Mouse (Mus musculus) spleen, adult 2 months (tissue): ENCODE data around the gene Rims3. TPM values are rescaled to one million over a fixed set of nuclear protein-coding genes. Genes with fewer than 3 reads are reported as not detected.

ENCODE experiments used
- DNase-seq, 2 experiments: peaks; one replicate each; pipeline versions ENCODE4 v3.0.0 to v3.0.0-alpha.2; 2012 to 2021; ENCODE audit warnings: low spot score in 2 of 2, low read depth in 1 of 2
- H3K27ac ChIP-seq: fragments of 200-500 bp; 2 replicates; pipeline ENCODE4 v1.5.1; 2012; ENCODE audit warnings: low read length, inconsistent platforms; ENCODE audit not compliant: insufficient read depth
- H3K27me3 ChIP-seq: fragments of 200-500 bp; 2 replicates; pipeline ENCODE4 v1.6.1; 2012; ENCODE audit warnings: mild to moderate bottlenecking, moderate library complexity, low read length, inconsistent platforms; ENCODE audit not compliant: control insufficient read depth, insufficient read depth
- H3K36me3 ChIP-seq: fragments of 200-500 bp; 2 replicates; pipeline ENCODE4 v1.6.1; 2012; ENCODE audit warnings: mild to moderate bottlenecking, low read length, inconsistent platforms; ENCODE audit not compliant: control insufficient read depth, insufficient read depth
- H3K4me1 ChIP-seq: fragments of 200-500 bp; 2 replicates; pipeline ENCODE4 v1.6.1; 2011; ENCODE audit warnings: inconsistent platforms; ENCODE audit not compliant: control insufficient read depth, insufficient read depth, insufficient read length
- H3K4me3 ChIP-seq: fragments of 200-500 bp; 2 replicates; pipeline ENCODE4 v1.5.1; 2011; ENCODE audit warnings: mild to moderate bottlenecking, inconsistent platforms; ENCODE audit not compliant: insufficient read depth, insufficient read length; ENCODE audit errors: extremely low read depth
- CTCF ChIP-seq: fragments of 200-500 bp; IDR thresholded peaks from 2 replicates; pipeline ENCODE4 v1.5.1; 2011; ENCODE audit warnings: mild to moderate bottlenecking, inconsistent platforms; ENCODE audit not compliant: insufficient read depth, insufficient read length, insufficient replicate concordance; ENCODE audit errors: extremely low read depth
- POLR2A ChIP-seq: fragments of 200-500 bp; IDR thresholded peaks from 2 replicates; pipeline ENCODE4 v1.6.1; 2011; ENCODE audit warnings: low read depth, low read length, inconsistent platforms
- WGBS: fragments of 180-500 bp; shearing (Covaris S2); methylation state at CpG from one replicate; pipeline ENCODE4 v1.1.7; 2018; 5-methylcytosine and 5-hydroxymethylcytosine counted together
- polyA plus RNA-seq: library from polyadenylated mRNA; depleted of rRNA; stranded (reverse); fragments of >200 nt; gene quantifications from 2 replicates; pipeline ENCODE4 v1.2.3, GENCODE M21; 2012; rRNA removed

The Rims3 gene
- polyA plus RNA-seq, 1 experiment, result 8.7 TPM

DNA sequence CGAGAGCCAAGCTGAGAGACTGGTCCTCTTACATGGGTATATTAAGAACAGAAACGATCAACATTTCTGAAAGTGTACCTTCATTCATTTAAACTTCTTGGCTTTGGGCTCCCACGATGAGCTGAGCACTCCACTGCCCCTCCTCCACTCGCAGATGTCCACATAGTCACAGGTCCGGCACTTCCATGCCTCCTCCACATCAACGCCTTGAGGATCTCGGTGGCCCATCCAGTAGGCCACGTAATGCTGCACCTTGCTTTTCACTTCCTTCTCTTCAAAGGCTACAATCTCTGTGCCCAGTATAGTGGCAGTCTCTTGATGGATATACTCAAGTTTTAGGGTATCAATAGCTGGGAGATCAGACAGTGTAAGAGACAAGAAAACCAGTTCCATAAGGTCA lies 66.8 kb downstream of the Rims3 start:
- no peak overlapping the region for H3K4me3 ChIP-seq
- TF ChIP-seq CTCF (no peak), POLR2A (no peak)
- H3K36me3 ChIP-seq, result peaks cover 11% of the 10 kb centered on the region
- H3K27ac ChIP-seq, result no peak overlapping the region
- no peak for DNase-seq
- no peaks in the 10 kb centered on the region for H3K4me1 ChIP-seq
- 92% methylated on average over 8 of the region's 8 CpGs for WGBS
- no peaks in the 10 kb centered on the region for H3K27me3 ChIP-seq

DNA sequence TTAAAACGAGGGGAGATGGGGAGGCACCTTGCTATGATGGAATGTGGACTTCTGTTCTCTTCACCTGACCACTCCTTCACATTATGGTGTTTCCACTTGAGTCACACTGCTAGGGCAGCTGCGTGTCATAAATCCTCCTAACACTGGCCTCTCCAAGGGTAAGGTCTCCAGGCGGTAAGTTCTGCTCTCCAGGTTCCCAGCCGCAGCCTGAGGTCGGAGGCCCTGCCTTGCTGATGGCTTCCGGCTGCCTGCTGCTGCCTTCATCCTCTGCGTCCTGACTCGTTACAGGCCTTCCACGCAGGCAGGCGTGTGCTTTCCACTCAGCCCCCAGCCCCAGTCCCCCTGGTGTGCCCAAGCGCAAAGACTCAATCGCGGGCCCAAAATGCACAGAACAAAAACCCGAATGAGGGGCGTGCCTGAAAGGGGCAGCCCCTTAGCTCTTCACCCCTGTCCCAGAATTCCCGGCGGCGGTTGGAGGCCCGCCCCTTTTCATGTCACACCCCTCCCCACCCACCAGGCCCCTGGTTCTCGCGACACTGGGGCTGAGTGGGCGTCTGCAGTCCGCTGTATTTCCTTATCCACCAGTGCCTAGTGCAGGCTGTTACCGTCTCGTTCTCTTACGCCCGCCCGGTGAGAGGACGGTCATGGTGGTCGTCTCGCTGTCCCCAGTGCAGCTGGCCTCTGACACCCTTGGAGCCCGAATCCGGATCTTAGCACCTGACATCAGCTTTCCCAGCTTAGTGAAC lies 70.1 kb downstream of the Rims3 start, which contains the start of gene Exo5:
TSS of gene Exo5 (minus strand) at position 464 of the 746 bp plus-strand sequence.
- DNase-seq, result peak; percentile 86 to 93
- peak within 1 kb of the TSS; percentile 70 for H3K4me3 ChIP-seq
- TF ChIP-seq CTCF (no peak), POLR2A (peak; percentile 96)
- peak within 1 kb of the TSS; percentile 77 for H3K27ac ChIP-seq
- no peaks in the 10 kb centered on the region for H3K4me1 ChIP-seq
- H3K27me3 ChIP-seq, result no peaks in the 10 kb centered on the region
- under 1% methylated on average over 33 of the region's 33 CpGs for WGBS
- H3K36me3 ChIP-seq, result peaks cover 11% of the 10 kb centered on the region

DNA sequence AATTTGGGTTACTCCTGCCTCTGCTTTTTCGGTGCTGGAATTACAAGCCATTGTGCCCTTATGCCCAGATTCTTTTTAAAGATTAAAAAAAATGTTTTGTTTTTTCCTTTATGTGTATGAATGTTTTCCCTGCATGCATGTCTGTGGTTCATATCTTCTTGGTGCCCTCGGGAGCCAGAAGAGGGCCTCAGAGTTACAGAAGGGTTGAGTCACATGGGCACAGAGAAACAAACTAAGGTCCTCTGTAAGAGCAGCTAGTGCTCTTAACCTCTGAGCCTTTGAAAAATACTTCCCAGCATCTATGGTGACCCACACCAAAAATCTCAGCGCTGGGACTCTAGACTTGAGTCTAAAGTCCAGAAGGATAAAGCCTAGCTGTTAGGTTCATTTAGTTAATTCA lies 70.8 kb downstream of the Rims3 start:
- Histone ChIP-seq H3K27ac (peak overlapping the region; percentile 77; the same call in 1 of the 2 replicates), H3K4me3 (peak overlapping the region; percentile 70), H3K27me3 (no peaks in the 10 kb centered on the region), H3K36me3 (peaks cover 11% of the 10 kb centered on the region), H3K4me1 (no peaks in the 10 kb centered on the region)
- whole genome bisulfite sequencing, result 11% methylated on average over 3 of the region's 3 CpGs
- peak; percentile 58 to 59 for DNase-seq
- TF ChIP-seq POLR2A (no peak), CTCF (peak; percentile 12; the same call in 1 of the 2 replicates)

DNA sequence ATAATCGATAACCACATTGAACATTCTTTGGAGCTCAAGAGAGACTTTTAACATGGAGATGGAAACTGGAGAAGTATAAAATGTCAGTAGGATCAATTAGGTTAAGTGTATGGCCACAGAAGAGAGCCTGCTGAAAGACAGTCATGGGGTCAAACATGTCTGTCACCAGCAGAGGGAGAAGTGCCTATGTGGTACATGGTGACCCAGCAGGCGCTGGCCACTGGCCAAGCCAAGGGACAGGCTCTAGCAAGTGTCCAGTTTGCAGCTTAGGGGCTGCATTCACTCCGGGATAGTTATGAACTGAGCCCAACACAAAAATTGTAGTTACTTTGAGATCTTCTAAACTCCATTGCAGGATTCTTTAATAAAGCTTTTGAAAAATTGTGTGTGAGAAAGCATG lies 74.1 kb downstream of the Rims3 start:
- no peaks in the 10 kb centered on the region for H3K27me3 ChIP-seq
- no peak overlapping the region for H3K4me3 ChIP-seq
- TF ChIP-seq CTCF, result no peak
- TF ChIP-seq POLR2A, result no peak
- no peak for DNase-seq
- peaks cover 5% of the 10 kb centered on the region for H3K36me3 ChIP-seq
- no peak overlapping the region for H3K27ac ChIP-seq
- 87% methylated on average over 3 of the region's 3 CpGs for WGBS
- no peaks in the 10 kb centered on the region for H3K4me1 ChIP-seq

DNA sequence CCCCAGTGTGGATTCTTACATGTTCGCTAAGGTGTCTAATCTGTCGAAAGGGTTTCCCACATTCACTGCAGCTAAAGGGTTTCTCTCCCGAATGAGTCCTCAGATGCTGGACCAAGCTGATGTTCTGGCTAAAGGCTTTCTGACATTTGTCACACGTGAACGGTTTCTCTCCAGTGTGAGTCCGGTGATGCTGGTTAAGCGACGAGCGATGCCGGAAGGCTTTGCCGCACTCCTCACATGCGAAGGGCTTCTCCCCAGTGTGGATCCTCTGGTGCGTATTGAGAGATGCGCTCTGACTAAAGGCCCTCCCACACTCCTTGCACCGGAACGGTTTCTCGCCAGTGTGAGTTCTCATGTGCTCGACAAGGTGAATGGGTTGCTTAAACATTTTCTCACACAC lies 76.1 kb downstream of the Rims3 start:
- H3K4me3 ChIP-seq, result no peak overlapping the region
- no peak for DNase-seq
- WGBS, result 97% methylated on average over 18 of the region's 18 CpGs
- no peak overlapping the region for H3K27ac ChIP-seq
- H3K4me1 ChIP-seq, result no peaks in the 10 kb centered on the region
- H3K27me3 ChIP-seq, result no peaks in the 10 kb centered on the region
- TF ChIP-seq CTCF (no peak), POLR2A (no peak)
- H3K36me3 ChIP-seq, result peaks cover 5% of the 10 kb centered on the region

DNA sequence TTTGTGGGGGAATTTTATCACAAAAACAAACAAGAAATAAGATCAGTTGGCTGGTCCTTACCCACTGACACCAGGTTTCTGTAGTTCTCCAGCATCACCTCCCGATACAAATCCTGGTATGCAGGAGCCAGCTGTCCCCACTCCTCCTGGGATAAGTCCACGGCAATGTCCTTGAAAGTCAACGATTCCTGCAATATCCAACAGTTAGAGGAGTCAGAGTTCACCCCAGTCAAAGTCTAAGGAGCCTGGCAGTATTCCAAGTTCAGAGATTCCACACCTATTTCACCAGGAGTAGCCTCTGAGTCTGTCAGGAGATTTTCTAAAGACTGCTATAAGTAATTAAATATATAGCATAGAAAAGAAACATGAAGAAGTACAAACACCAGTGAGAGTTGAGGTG lies 80.4 kb downstream of the Rims3 start:
- Histone ChIP-seq H3K27ac (no peak overlapping the region), H3K4me1 (no peaks in the 10 kb centered on the region), H3K27me3 (no peaks in the 10 kb centered on the region), H3K36me3 (peaks cover 5% of the 10 kb centered on the region), H3K4me3 (no peak overlapping the region)
- no peak for TF ChIP-seq CTCF
- TF ChIP-seq POLR2A, result no peak
- no peak for DNase-seq
- 90% methylated on average over 3 of the region's 3 CpGs for WGBS

Other genes starting within 250 kb of the Rims3 start
- gene Cited4, start 188.2 kb upstream of the Rims3 start, polyA plus RNA-seq, result 10.9 and 21.7 TPM in 2 replicates
- 0.65 and 0.98 TPM in 2 replicates for gene Kcnq4, start 106.2 kb upstream of the Rims3 start, polyA plus RNA-seq
- gene Nfyc, start 23.2 kb upstream of the Rims3 start, polyA plus RNA-seq, result 105 and 161 TPM in 2 replicates
- gene Exo5, start 70.2 kb downstream of the Rims3 start, polyA plus RNA-seq, result 4.1 and 4.5 TPM in 2 replicates
- gene Zfp69, start 96.9 kb downstream of the Rims3 start, polyA plus RNA-seq, result 2.3 and 3.3 TPM in 2 replicates
- 63.7 and 71.5 TPM in 2 replicates for gene Smap2, start 162.4 kb downstream of the Rims3 start, polyA plus RNA-seq
- 0.02 and 0.06 TPM in 2 replicates for gene Col9a2, start 184.6 kb downstream of the Rims3 start, polyA plus RNA-seq
- 8.1 and 9.8 TPM in 2 replicates for gene Zmpste24, start 243.4 kb downstream of the Rims3 start, polyA plus RNA-seq